In the genomic region with DNA sequence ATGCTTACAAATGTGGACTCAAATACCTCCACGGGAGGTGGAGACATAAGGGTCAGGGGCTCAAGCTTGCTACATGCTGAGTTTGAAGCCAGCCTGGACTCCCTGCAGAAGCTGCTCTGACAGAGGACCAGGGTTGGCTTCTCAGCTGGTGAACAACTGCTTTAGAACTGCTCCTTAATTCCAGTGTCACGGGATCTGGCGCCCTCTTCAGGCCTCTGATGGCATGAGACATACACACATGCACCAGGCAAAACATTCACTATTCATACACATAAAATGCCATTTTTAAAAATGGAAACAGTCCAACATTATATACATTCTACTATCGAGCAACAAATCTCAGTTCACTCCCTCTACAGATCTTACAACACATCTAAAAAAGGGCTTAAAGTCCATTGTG, we compare ENCODE assay signal across 9 mouse cellular contexts. TPM values are rescaled to one million over a fixed set of nuclear protein-coding genes. Genes with fewer than 3 reads are reported as not detected.
DNase-seq lines count a peak whose midpoint lies in the region; ATAC-seq and TF ChIP-seq lines count a peak whose summit lies in the region.
"Had no signal": no experiment of that assay in that cellular context is flagged by ENCODE, and none has a peak within 500 bp of the region (broad histone marks: within the 10 kb centered on the region; RNA-seq: fewer than 3 reads in every experiment).

No protein-coding gene starts in this region.

- TF ChIP-seq POLR2A in ES-Bruce4 (IDR thresholded peaks at IDR 0.05; ENCODE audit: insufficient read depth, low read length) = no peak
- no peak for TF ChIP-seq POLR2A in bone marrow macrophage, adult 2 months (IDR thresholded peaks at IDR 0.05; ENCODE audit: borderline replicate concordance, low read depth, low read length)

- 0 out of 2 replicates have a peak, but pooled peaks cover 2% of the 10 kb centered on the region for H3K4me1 ChIP-seq in intestine, postnatal 0 days (replicated peaks; ENCODE audit: control insufficient read depth, insufficient read depth, low read length)
- no peaks in the 10 kb centered on the region for H3K4me1 ChIP-seq in intestine, embryonic 15.5 days (replicated peaks)
- no peaks in the 10 kb centered on the region for H3K4me1 ChIP-seq in ES-Bruce4 (ENCODE audit: control insufficient read depth, insufficient read depth, low read length)
- H3K4me1 ChIP-seq in bone marrow macrophage, adult 2 months (ENCODE audit: control insufficient read depth, insufficient read depth, low read length) = no peaks in the 10 kb centered on the region
- no peaks in the 10 kb centered on the region for H3K4me1 ChIP-seq in limb, embryonic 10.5 days
- H3K4me1 ChIP-seq: midbrain, embryonic 12.5 days had no signal

- peaks cover 8% of the 10 kb centered on the region; the same call in 1 of the 2 replicates for H3K36me3 ChIP-seq in intestine, postnatal 0 days (ENCODE audit: control insufficient read depth, insufficient read depth)
- no peaks in the 10 kb centered on the region for H3K36me3 ChIP-seq in intestine, embryonic 15.5 days
- no peaks in the 10 kb centered on the region; the same call in 1 of the 2 replicates for H3K36me3 ChIP-seq in ES-Bruce4 (ENCODE audit: control insufficient read depth, insufficient read depth, low read length, poor library complexity, severe bottlenecking)
- H3K36me3 ChIP-seq in limb, embryonic 10.5 days = 0 out of 2 replicates have a peak, but pooled peaks cover 3% of the 10 kb centered on the region

- 17% methylated on average over 4 of the region's 4 CpGs for WGBS in intestine, postnatal 0 days
- 19% methylated on average over 4 of the region's 4 CpGs for WGBS in intestine, embryonic 15.5 days
- WGBS in limb, embryonic 10.5 days = 17% methylated on average over 4 of the region's 4 CpGs

- no peaks in the 10 kb centered on the region for H3K27me3 ChIP-seq in intestine, postnatal 0 days (replicated peaks; ENCODE audit: control insufficient read depth, insufficient read depth, low read length)
- H3K27me3 ChIP-seq in intestine, embryonic 15.5 days (replicated peaks) = no peaks in the 10 kb centered on the region
- H3K27me3 ChIP-seq in ES-Bruce4 (ENCODE audit: control insufficient read depth, insufficient read depth, low read length, poor library complexity, severe bottlenecking) = no peaks in the 10 kb centered on the region
- H3K27me3 ChIP-seq in limb, embryonic 10.5 days (ENCODE audit: low read depth, poor library complexity, severe bottlenecking) = no peaks in the 10 kb centered on the region
- H3K27me3 ChIP-seq: midbrain, embryonic 12.5 days had no signal

- TF ChIP-seq EP300 in ES-Bruce4 (IDR thresholded peaks at IDR 0.05; ENCODE audit: insufficient read depth, low read depth, low read length) = no peak

- H3K4me2 ChIP-seq in intestine, postnatal 0 days (replicated peaks; ENCODE audit: low read depth) = no peak overlapping the region
- no peak overlapping the region for H3K4me2 ChIP-seq in intestine, embryonic 15.5 days (replicated peaks)
- H3K4me2 ChIP-seq: midbrain, embryonic 12.5 days had no signal

- no peak overlapping the region for H3K9ac ChIP-seq in intestine, postnatal 0 days (ENCODE audit: low read depth, low read length)
- no peak overlapping the region for H3K9ac ChIP-seq in intestine, embryonic 15.5 days
- H3K9ac ChIP-seq in ES-Bruce4 (ENCODE audit: low read depth, poor library complexity, severe bottlenecking) = no peak overlapping the region
- H3K9ac ChIP-seq: midbrain, embryonic 12.5 days had no signal

- H3K4me3 ChIP-seq in intestine, postnatal 0 days (ENCODE audit: low read depth, low read length) = no peak overlapping the region
- H3K4me3 ChIP-seq in intestine, embryonic 15.5 days (replicated peaks) = no peak overlapping the region
- no peak overlapping the region for H3K4me3 ChIP-seq in ES-Bruce4 (ENCODE audit: low read depth, low read length)
- no peak overlapping the region for H3K4me3 ChIP-seq in bone marrow macrophage, adult 2 months (ENCODE audit: insufficient read depth, low read length)
- H3K4me3 ChIP-seq in limb, embryonic 10.5 days = no peak overlapping the region
- H3K4me3 ChIP-seq: midbrain, embryonic 12.5 days had no signal

- H3K27ac ChIP-seq in intestine, postnatal 0 days (ENCODE audit: low read depth, low read length) = no peak overlapping the region
- no peak overlapping the region for H3K27ac ChIP-seq in intestine, embryonic 15.5 days
- no peak overlapping the region for H3K27ac ChIP-seq in ES-Bruce4 (ENCODE audit: insufficient read depth, low read length)
- H3K27ac ChIP-seq in bone marrow macrophage, adult 2 months (ENCODE audit: insufficient read depth, low read depth, low read length) = no peak overlapping the region
- no peak overlapping the region for H3K27ac ChIP-seq in limb, embryonic 10.5 days
- H3K27ac ChIP-seq: midbrain, embryonic 12.5 days had no signal

- peak; percentile 37; the same call in 1 of the 2 replicates for ATAC-seq in intestine, postnatal 0 days
- no peak for ATAC-seq in intestine, embryonic 15.5 days

- no peaks in the 10 kb centered on the region for H3K9me3 ChIP-seq in intestine, postnatal 0 days (ENCODE audit: control insufficient read depth)
- no peaks in the 10 kb centered on the region for H3K9me3 ChIP-seq in intestine, embryonic 15.5 days
- H3K9me3 ChIP-seq in ES-Bruce4 (replicated peaks; ENCODE audit: control insufficient read depth, insufficient read depth, low read length, poor library complexity, severe bottlenecking) = no peaks in the 10 kb centered on the region
- no peaks in the 10 kb centered on the region for H3K9me3 ChIP-seq in limb, embryonic 10.5 days (replicated peaks)
- H3K9me3 ChIP-seq: midbrain, embryonic 12.5 days had no signal

- TF ChIP-seq CTCF in intestine, postnatal 0 days (IDR thresholded peaks at IDR 0.05; ENCODE audit: low read depth) = peak; percentile 90
- peak; percentile 86 for TF ChIP-seq CTCF in ES-Bruce4 (IDR thresholded peaks at IDR 0.05; ENCODE audit: low read depth, low read length)
- peak; percentile 88 for TF ChIP-seq CTCF in bone marrow macrophage, adult 2 months (IDR thresholded peaks at IDR 0.05; ENCODE audit: low read depth, low read length)

- DNase-seq in gastrocnemius, postnatal 10 days = peak; percentile 62
- peak; percentile 67 for DNase-seq in limb, embryonic 10.5 days (ENCODE audit: low spot score)
- DNase-seq in naive thymus-derived CD4-positive, alpha-beta T cell, adult 2 months (ENCODE audit: low read depth) = peak; percentile 81
- DNase-seq in thymus, postnatal 25 days = peak; percentile 75

RNA-seq across cellular contexts. Expression of a gene that starts 30.7 kb away (rescaled TPM):
- 15.6 and 18.7 TPM in 2 replicates for polyA plus RNA-seq in intestine, postnatal 0 days (2015; fragmentation: Nextera tagmentation; extraction: Ambion mirVana)
- 56.6 and 65.4 TPM in 2 replicates for polyA plus RNA-seq in intestine, embryonic 15.5 days (2015; fragmentation: Nextera tagmentation; extraction: Ambion mirVana)
- 185 and 189 TPM in 2 replicates for polyA plus RNA-seq in ES-Bruce4 (2011; ENCODE audit: insufficient read depth, insufficient read length, low read depth, missing spikeins)
- polyA plus RNA-seq in bone marrow macrophage, adult 2 months (2012; ENCODE audit: insufficient read depth, insufficient read length, missing spikeins) = 45.1 and 50.3 TPM in 2 replicates
- total RNA-seq in gastrocnemius, postnatal 10 days (2021) = 1 to 10 TPM; 6.8 to 8.4 TPM
- polyA plus RNA-seq in limb, embryonic 10.5 days (2016; fragmentation: Nextera tagmentation; extraction: Ambion mirVana) = 57.9 and 67.9 TPM in 2 replicates

RNA-seq across cellular contexts. Expression of a gene that starts 30.9 kb away (rescaled TPM):
- polyA plus RNA-seq in intestine, postnatal 0 days (2015; fragmentation: Nextera tagmentation; extraction: Ambion mirVana) = 6.6 and 6.7 TPM in 2 replicates
- 21.0 and 22.8 TPM in 2 replicates for polyA plus RNA-seq in intestine, embryonic 15.5 days (2015; fragmentation: Nextera tagmentation; extraction: Ambion mirVana)
- polyA plus RNA-seq in ES-Bruce4 (2011; ENCODE audit: insufficient read depth, insufficient read length, low read depth, missing spikeins) = 45.3 and 53.0 TPM in 2 replicates
- polyA plus RNA-seq in bone marrow macrophage, adult 2 months (2012; ENCODE audit: insufficient read depth, insufficient read length, missing spikeins) = 9.9 and 10.1 TPM in 2 replicates
- 1 to 10 TPM; 2.5 to 3.4 TPM for total RNA-seq in gastrocnemius, postnatal 10 days (2021)
- 35.4 and 38.7 TPM in 2 replicates for polyA plus RNA-seq in limb, embryonic 10.5 days (2016; fragmentation: Nextera tagmentation; extraction: Ambion mirVana)

RNA-seq across cellular contexts. Expression of a gene that starts 39.9 kb away (rescaled TPM):
- 73.2 and 76.1 TPM in 2 replicates for polyA plus RNA-seq in intestine, postnatal 0 days (2015; fragmentation: Nextera tagmentation; extraction: Ambion mirVana)
- polyA plus RNA-seq in intestine, embryonic 15.5 days (2015; fragmentation: Nextera tagmentation; extraction: Ambion mirVana) = 53.6 and 54.9 TPM in 2 replicates
- 50.6 and 52.6 TPM in 2 replicates for polyA plus RNA-seq in ES-Bruce4 (2011; ENCODE audit: insufficient read depth, insufficient read length, low read depth, missing spikeins)
- 84.2 and 90.0 TPM in 2 replicates for polyA plus RNA-seq in bone marrow macrophage, adult 2 months (2012; ENCODE audit: insufficient read depth, insufficient read length, missing spikeins)
- 10 to 100 TPM; 55.8 to 57.9 TPM for total RNA-seq in gastrocnemius, postnatal 10 days (2021)
- 46.9 and 57.3 TPM in 2 replicates for polyA plus RNA-seq in limb, embryonic 10.5 days (2016; fragmentation: Nextera tagmentation; extraction: Ambion mirVana)

RNA-seq across cellular contexts. Expression of a gene that starts 40.0 kb away (rescaled TPM):
- polyA plus RNA-seq in intestine, postnatal 0 days (2015; fragmentation: Nextera tagmentation; extraction: Ambion mirVana) = 0.38 TPM in 2 replicates
- 0.18 and 0.25 TPM in 2 replicates for polyA plus RNA-seq in intestine, embryonic 15.5 days (2015; fragmentation: Nextera tagmentation; extraction: Ambion mirVana)
- polyA plus RNA-seq in ES-Bruce4 (2011; ENCODE audit: insufficient read depth, insufficient read length, low read depth, missing spikeins) = 1.8 and 2.4 TPM in 2 replicates
- 0.80 and 1.0 TPM in 2 replicates for polyA plus RNA-seq in bone marrow macrophage, adult 2 months (2012; ENCODE audit: insufficient read depth, insufficient read length, missing spikeins)
- total RNA-seq in gastrocnemius, postnatal 10 days (2021) = under 1 TPM; 0.14 to 0.20 TPM
- polyA plus RNA-seq in limb, embryonic 10.5 days (2016; fragmentation: Nextera tagmentation; extraction: Ambion mirVana) = 0.44 and 0.67 TPM in 2 replicates
